ENCODE assay signal across 7 mouse cellular contexts in genomic region chr10:94609309-94609777, GRCm38 (mm10).
DNase-seq lines count a peak whose midpoint lies in the region; ATAC-seq and TF ChIP-seq lines count a peak whose summit lies in the region.

No protein-coding gene starts in this region.

- peak; percentile 59 to 87 for DNase-seq in adrenal gland, adult (ENCODE audit: inconsistent age in 2 of 2, low spot score in 1 of 2)
- DNase-seq in gastrocnemius, postnatal 10 days, result peak; percentile 57
- DNase-seq in induced T-regulatory cell, adult 2 months (ENCODE audit: low read depth), result peak; percentile 75
- peak; percentile 80 to 81 for DNase-seq in left cerebral cortex, adult 2 months (ENCODE audit: extremely low spot score in 1 of 2, low spot score in 2 of 2)
- peak; percentile 66 for DNase-seq in right cerebral cortex, postnatal 14 days

- no peak for TF ChIP-seq POLR2A in cortical plate, adult 2 months (IDR thresholded peaks at IDR 0.05; ENCODE audit: extremely low read depth, insufficient read depth, low read length)

- no peak overlapping the region for H3K27ac ChIP-seq in cortical plate, adult 2 months (ENCODE audit: insufficient read depth, low read length)
- no peak overlapping the region for H3K27ac ChIP-seq in left cerebral cortex, adult 2 months

- ATAC-seq in megakaryocyte, adult 5-6 weeks (ENCODE audit: poor library complexity, severe bottlenecking), result peak; percentile 67

- intact Hi-C loops in left cerebral cortex, adult 2 months (cut with DNase I), result loop anchor here (1.0 kb wide), 2 partner anchors 201 to 399 kb away; no protein-coding TSS in a partner anchor

- no peaks in the 10 kb centered on the region for H3K4me1 ChIP-seq in cortical plate, adult 2 months (ENCODE audit: control insufficient read depth, insufficient read depth, low read length)

- no peak overlapping the region for H3K4me3 ChIP-seq in cortical plate, adult 2 months (ENCODE audit: insufficient read depth, low read length)
- H3K4me3 ChIP-seq in left cerebral cortex, adult 2 months, result no peak overlapping the region

- peak; percentile 100 for TF ChIP-seq CTCF in cortical plate, adult 2 months (IDR thresholded peaks at IDR 0.05; ENCODE audit: extremely low read depth, insufficient read depth, low read length)
- no peak; the same call in none of the 2 replicates for TF ChIP-seq CTCF in left cerebral cortex, adult 2 months (IDR thresholded peaks at IDR 0.05)
